Mouse (Mus musculus): Measurements from ENCODE around the gene Crk.
"Not testable (repeated sequence)": the region's sequence is repeated elsewhere in the genome, so short reads cannot be mapped to it uniquely, and the experiment has no call there.

Gene Crk

DNA sequence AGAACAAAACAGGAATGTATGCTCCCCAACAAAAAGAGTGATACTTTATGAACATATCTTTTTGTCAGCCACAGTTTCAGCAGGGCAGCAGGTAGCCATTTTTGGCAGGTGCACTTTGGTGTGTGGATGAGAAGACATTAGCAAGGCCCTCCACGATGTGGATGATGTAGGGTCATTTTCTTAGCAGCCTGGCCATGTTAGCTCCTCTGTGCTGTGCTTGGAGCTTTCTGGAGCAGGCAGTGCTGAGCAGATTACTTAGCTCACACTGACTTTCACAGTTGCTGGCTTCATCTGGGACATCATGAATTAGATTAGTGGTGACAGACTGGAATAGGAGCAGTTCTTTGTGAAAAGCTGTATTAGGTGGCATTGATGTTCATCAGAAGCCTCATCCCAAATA, 10.9 kb downstream of the Crk start:
- Histone ChIP-seq H3K27me3 (ENCODE audit: control insufficient read depth, insufficient read depth, low read length, poor library complexity, severe bottlenecking) (no peaks in the 10 kb centered on the region), H3K36me3 (ENCODE audit: control insufficient read depth, insufficient read depth, low read length, poor library complexity, severe bottlenecking) (no peaks in the 10 kb centered on the region; the same call in 1 of the 2 replicates)
- no peak for DNase-seq (ENCODE audit: low read depth, low spot score)

DNA sequence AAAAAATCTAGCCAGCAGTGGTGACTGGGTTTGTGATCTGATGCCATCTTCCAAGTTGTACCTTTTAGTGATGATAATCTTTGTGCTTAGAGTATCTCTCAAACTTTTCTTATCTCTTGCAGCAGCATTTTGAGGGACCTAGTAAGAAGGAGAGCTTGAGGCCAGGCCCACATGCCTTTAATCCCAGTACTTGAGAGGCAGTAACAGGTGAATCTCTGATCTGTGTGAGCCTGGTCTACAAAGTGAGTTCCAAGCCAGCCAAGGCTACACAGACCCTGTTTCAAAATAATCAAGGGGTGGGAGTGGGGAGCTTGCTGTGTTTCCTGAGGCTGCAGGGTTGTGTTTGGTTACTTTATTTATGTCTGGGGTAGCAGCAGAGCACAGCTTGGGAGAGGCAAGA, 12.0 kb downstream of the Crk start:
- DNase-seq (ENCODE audit: low read depth, low spot score): no peak
- no peaks in the 10 kb centered on the region for H3K27me3 ChIP-seq (ENCODE audit: control insufficient read depth, insufficient read depth, low read length, poor library complexity, severe bottlenecking)
- no peaks in the 10 kb centered on the region; the same call in 1 of the 2 replicates for H3K36me3 ChIP-seq (ENCODE audit: control insufficient read depth, insufficient read depth, low read length, poor library complexity, severe bottlenecking)

DNA sequence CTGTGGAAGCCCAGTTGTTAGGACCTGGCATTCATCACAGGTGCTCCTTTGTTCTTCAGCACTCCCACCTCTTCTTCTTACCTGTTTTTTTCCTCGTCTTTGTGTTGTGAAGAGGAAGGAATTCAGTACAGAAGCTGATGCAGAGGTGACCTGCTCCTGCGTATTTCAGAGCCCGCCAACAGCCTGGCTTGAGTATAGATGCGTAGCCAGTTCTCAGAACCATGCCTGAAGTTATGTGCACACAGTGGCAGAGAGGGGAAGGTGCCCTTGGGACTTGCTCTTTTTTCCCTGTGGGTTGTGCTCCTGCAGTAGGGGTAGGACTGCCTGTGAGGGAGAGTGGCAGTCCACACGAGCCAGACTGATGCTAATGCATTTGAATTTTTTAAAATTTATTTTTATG, 14.5 kb downstream of the Crk start:
- H3K36me3 ChIP-seq (ENCODE audit: control insufficient read depth, insufficient read depth, low read length, poor library complexity, severe bottlenecking): peaks cover 6% of the 10 kb centered on the region
- no peaks in the 10 kb centered on the region for H3K27me3 ChIP-seq (ENCODE audit: control insufficient read depth, insufficient read depth, low read length, poor library complexity, severe bottlenecking)
- no peak for DNase-seq (ENCODE audit: low read depth, low spot score)

DNA sequence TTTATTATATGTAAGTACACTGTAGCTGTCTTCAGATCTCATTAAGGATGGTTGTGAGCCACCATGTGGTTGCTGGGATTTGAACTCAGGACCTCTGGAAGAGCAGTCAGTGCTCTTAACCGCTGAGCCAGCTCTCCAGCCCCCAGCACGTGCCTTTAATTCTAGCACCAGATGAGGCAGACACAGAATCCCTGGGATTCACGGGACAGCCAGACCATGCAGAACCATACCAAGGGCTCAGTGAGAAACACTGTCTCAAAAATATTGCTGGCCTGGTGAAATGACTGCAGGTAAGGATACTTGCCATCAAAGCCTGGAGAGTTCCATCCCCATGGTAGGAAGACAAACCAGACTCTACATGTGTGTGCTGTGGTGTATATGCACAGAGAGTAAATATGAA, 18.4 kb downstream of the Crk start:
- H3K36me3 ChIP-seq (ENCODE audit: control insufficient read depth, insufficient read depth, low read length, poor library complexity, severe bottlenecking); H3K27me3 ChIP-seq (ENCODE audit: control insufficient read depth, insufficient read depth, low read length, poor library complexity, severe bottlenecking); DNase-seq (ENCODE audit: low read depth, low spot score): not testable (repeated sequence)

DNA sequence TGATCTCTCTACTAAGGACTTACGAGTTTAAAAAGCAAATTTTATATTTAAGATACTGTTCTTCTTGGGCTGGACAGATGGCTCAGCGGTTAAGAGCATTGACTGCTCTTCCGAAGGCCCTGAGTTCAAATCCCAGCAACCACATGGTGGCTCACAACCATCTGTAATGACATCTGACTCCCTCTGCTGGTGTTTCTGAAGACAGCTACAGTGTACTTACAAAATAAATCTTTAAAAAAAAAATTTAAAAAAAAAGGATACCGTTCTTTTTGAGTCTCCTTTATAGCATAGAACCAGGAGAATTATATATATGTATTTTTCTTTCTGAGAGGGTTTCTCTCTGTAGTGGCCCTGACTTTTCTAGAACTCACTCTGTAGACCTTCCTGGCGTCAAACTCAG, 21.5 kb downstream of the Crk start:
- Histone ChIP-seq H3K27me3 (ENCODE audit: control insufficient read depth, insufficient read depth, low read length, poor library complexity, severe bottlenecking) (no peaks in the 10 kb centered on the region), H3K36me3 (ENCODE audit: control insufficient read depth, insufficient read depth, low read length, poor library complexity, severe bottlenecking) (peaks cover 9% of the 10 kb centered on the region)
- DNase-seq (ENCODE audit: low read depth, low spot score): no peak

DNA sequence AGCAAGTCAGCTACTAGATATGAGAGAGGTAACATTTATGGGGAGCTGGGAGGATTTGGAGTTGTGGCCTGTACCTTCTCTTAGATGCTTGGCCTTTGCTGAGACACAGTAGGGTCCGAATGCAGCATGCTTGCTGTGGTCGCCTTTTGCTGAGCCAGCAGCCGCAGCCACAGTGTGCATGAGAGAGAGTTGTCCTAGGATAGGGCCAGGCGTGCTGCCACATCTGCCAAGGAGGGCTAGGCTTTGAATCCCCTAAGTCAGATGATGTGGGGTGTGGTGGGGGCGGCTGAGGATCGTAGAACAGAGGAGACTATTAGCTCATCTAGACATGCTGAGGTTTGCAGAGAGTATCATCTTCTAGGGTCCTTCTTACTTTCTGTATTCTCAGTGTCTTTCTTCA, 23.7 kb downstream of the Crk start:
- H3K27me3 ChIP-seq (ENCODE audit: control insufficient read depth, insufficient read depth, low read length, poor library complexity, severe bottlenecking): no peaks in the 10 kb centered on the region
- no peak for DNase-seq (ENCODE audit: low read depth, low spot score)
- H3K36me3 ChIP-seq (ENCODE audit: control insufficient read depth, insufficient read depth, low read length, poor library complexity, severe bottlenecking): 0 out of 2 replicates have a peak, but pooled peaks cover 3% of the 10 kb centered on the region

DNA sequence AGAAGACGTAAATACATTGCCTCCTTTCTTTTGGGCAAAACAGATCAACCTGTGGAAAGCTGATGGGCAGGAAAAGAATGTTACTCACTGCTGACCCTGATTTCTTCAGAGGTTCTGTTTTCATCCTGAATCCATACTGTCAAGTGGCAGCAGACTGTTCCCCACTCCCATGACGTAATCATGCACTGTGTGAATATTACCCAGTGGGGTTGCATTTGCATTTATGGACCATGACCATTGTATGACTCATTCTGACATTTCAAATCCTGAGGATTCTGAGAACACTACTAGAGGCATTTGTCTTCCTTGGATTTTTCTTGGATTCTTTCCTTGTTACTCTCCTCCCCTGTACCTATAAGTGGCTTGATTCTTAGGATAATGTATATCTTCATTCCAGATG, 24.7 kb downstream of the Crk start:
- no peak for DNase-seq (ENCODE audit: low read depth, low spot score)
- H3K27me3 ChIP-seq (ENCODE audit: control insufficient read depth, insufficient read depth, low read length, poor library complexity, severe bottlenecking): no peaks in the 10 kb centered on the region
- 0 out of 2 replicates have a peak, but pooled peaks cover 3% of the 10 kb centered on the region for H3K36me3 ChIP-seq (ENCODE audit: control insufficient read depth, insufficient read depth, low read length, poor library complexity, severe bottlenecking)

DNA sequence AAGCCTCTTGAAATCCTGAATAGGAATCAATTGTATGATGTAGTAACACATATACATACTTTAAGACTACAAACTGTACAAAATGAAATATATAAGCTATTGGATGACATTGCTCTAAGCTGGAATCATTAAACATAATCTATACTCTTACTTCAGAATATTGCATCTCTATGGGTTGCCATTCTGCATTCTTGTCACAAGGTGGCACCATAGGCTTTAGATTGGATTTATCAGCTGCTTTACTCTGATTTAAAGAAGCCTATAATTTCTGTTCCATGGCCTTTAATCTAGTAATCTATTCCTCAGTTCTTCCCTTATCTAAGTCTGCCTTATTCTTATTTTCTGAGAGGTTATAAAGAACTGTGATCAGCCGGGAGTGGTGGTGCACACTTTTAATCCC, 34.9 kb downstream of the Crk start:
- no peaks in the 10 kb centered on the region for H3K27me3 ChIP-seq (ENCODE audit: control insufficient read depth, insufficient read depth, low read length, poor library complexity, severe bottlenecking)
- peak; percentile 74 for DNase-seq (ENCODE audit: low read depth, low spot score)
- no peaks in the 10 kb centered on the region for H3K36me3 ChIP-seq (ENCODE audit: control insufficient read depth, insufficient read depth, low read length, poor library complexity, severe bottlenecking)

DNA sequence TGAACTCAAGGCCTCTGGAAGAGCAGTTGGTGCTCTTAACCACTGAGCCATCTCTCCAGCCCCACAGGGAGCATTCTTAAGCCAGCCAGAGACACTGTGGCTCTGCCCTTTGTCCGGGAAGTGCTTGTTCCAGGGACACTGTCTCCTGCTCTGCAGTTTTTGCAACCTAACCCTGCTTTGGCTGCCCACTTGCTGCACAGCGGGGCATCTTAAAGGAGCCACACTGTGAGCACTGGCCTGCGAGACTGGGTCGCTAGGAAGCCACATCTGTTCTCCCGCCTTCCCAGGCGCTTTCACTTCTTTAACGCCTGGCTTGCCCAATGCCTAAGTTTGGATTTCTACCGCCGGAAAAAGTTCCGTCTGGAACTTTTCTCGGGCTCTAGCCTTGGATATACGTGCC, 36.5 kb downstream of the Crk start:
- DNase-seq (ENCODE audit: low read depth, low spot score): no peak

DNA sequence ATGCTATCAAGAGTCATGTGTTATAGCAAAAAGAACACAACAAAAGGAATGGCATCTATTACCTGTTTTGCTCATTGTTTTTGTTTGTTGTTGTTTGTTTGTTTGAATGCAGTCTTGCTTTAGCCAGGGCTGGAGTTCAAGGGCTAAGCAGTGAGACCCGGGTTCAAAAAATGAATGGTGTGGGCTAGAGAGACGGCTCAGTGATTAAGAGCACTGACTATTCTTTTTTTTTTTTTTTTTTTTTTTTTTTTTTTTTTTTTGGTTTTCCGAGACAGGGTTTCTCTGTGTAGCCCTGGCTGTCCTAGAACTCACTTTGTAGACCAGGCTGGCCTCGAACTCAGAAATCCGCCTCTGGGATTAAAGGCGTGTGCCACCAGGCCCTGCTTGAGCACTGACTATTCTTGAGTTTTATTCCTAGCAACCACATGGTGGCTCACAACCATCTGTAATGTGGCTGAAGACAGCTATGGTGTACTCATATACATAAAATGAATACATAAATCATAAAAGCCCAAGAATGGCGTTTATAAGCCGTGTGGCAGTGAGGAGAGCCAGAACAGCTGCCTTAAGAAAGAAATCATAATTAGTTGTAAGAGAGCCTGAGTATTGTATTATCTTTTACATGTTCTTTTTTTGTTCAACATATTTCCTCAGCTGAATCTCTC, 37.7 kb downstream of the Crk start:
- no peak for DNase-seq (ENCODE audit: low read depth, low spot score)
- Histone ChIP-seq H3K27me3 (ENCODE audit: control insufficient read depth, insufficient read depth, low read length, poor library complexity, severe bottlenecking) (no peaks in the 10 kb centered on the region), H3K36me3 (ENCODE audit: control insufficient read depth, insufficient read depth, low read length, poor library complexity, severe bottlenecking) (no peaks in the 10 kb centered on the region)

More for the DNA sequence above, 36.5 kb downstream of the Crk start:
- Histone ChIP-seq H3K36me3 (ENCODE audit: control insufficient read depth, insufficient read depth, low read length, poor library complexity, severe bottlenecking) (no peaks in the 10 kb centered on the region), H3K27me3 (ENCODE audit: control insufficient read depth, insufficient read depth, low read length, poor library complexity, severe bottlenecking) (no peaks in the 10 kb centered on the region)

DNA sequence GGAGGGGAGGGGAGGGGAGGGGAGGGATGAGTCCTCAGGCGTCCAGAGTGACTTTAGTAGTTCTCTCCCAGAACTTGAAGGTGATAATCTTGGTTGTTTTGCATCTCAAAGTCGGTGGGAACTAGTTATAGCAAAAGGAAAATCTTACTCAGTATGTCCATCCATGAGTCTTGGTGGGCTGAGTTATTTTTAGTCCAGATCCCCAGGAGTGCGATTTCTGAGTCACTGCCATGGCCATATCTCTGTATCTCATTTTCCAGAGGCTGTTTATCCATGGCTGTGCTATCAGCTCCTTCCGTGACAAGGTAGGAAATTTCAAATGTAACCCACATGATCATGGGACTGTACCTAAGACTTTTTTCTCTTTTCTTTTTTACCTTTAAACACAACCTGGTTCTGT, 43.3 kb downstream of the Crk start:
- Histone ChIP-seq H3K36me3 (ENCODE audit: control insufficient read depth, insufficient read depth, low read length, poor library complexity, severe bottlenecking) (no peaks in the 10 kb centered on the region), H3K27me3 (ENCODE audit: control insufficient read depth, insufficient read depth, low read length, poor library complexity, severe bottlenecking) (no peaks in the 10 kb centered on the region)
- no peak for DNase-seq (ENCODE audit: low read depth, low spot score)

DNA sequence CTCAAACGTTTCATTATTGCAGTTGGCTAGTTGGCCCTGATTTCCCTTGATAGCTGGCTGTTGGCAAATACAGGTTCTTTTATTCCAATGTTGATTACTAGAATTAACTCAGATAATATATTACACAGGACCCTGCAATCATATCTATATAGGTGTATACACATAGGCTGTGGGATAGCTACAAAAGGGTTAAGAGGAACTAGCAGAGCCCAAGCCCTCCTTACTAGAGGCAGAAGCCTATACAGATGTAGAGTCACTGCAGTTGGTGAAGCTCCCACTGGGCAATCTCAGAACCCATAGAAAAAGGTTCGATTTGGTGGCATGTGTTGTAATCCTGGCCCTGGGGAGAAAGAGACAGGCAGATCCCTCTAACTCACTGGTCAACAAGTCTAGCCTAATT, 48.1 kb downstream of the Crk start:
- Histone ChIP-seq H3K27me3 (ENCODE audit: control insufficient read depth, insufficient read depth, low read length, poor library complexity, severe bottlenecking) (no peaks in the 10 kb centered on the region), H3K36me3 (ENCODE audit: control insufficient read depth, insufficient read depth, low read length, poor library complexity, severe bottlenecking) (no peaks in the 10 kb centered on the region)
- DNase-seq (ENCODE audit: low read depth, low spot score): no peak

DNA sequence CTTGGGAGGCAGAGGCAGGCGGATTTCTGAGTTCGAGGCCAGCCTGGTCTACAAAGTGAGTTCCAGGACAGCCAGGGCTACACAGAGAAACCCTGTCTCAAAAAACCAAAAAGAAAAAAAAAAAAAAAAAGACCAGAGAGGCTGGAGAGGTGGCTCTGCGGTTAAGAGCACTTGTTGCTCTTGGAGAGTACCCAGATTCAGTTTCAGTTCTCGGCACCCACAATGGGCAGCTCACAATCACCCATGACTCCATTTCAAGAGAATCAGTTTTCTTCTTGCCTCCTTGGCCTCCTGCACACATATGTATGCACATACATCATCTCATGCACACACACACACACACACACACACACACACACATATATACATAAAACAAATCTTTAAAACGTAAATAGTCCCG, 48.6 kb downstream of the Crk start:
- H3K27me3 ChIP-seq (ENCODE audit: control insufficient read depth, insufficient read depth, low read length, poor library complexity, severe bottlenecking); H3K36me3 ChIP-seq (ENCODE audit: control insufficient read depth, insufficient read depth, low read length, poor library complexity, severe bottlenecking): not testable (repeated sequence)
- DNase-seq (ENCODE audit: low read depth, low spot score): peak; percentile 42

DNA sequence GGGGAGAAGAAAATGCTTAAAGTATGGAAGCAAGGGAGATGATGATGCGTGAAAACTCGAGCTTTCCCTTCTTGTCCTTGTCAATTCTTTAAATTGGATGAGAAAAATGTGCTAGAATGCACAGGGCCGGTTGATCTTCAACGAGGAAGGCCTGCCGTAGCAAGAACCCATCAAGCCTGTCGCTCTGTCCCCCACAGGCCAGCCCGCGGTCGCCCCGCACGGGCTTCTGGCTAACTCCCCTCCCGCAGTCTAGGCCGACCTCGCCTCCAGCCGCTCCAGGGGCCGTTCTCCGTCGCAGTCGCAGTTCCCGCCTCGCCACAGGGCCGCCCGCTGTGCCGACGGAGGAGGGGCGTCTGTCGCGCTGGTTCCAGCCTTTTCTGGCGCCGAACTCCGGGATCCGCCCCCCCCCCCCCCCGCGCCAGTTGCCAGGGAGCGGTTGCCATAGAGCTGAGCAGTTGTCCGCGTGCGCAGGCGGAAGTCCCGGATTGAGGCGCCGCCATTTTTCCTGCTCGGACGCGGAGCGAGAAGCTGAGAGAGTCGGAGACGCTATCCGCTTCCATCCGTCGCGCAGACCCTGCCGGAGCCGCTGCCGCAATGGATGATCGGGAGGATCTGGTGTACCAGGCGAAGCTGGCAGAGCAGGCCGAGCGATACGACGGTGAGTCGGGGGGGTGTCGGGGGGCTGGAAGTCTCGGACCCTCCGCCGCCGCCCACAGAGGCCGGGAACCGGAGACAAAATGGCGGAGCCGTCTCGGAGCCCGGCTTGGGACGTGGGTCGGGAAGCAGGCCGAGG, 53.6 kb downstream of the Crk start, which contains the start of gene Ywhae:
Gene Ywhae, plus strand, starts transcription at position 436 of the 793 bp plus-strand sequence.
- H3K27me3 ChIP-seq (ENCODE audit: control insufficient read depth, insufficient read depth, low read length, poor library complexity, severe bottlenecking): no peaks in the 10 kb centered on the region
- peak; percentile 89 for DNase-seq (ENCODE audit: low read depth, low spot score)
- H3K36me3 ChIP-seq (ENCODE audit: control insufficient read depth, insufficient read depth, low read length, poor library complexity, severe bottlenecking): peaks cover 2% of the 10 kb centered on the region; the same call in 1 of the 2 replicates

DNA sequence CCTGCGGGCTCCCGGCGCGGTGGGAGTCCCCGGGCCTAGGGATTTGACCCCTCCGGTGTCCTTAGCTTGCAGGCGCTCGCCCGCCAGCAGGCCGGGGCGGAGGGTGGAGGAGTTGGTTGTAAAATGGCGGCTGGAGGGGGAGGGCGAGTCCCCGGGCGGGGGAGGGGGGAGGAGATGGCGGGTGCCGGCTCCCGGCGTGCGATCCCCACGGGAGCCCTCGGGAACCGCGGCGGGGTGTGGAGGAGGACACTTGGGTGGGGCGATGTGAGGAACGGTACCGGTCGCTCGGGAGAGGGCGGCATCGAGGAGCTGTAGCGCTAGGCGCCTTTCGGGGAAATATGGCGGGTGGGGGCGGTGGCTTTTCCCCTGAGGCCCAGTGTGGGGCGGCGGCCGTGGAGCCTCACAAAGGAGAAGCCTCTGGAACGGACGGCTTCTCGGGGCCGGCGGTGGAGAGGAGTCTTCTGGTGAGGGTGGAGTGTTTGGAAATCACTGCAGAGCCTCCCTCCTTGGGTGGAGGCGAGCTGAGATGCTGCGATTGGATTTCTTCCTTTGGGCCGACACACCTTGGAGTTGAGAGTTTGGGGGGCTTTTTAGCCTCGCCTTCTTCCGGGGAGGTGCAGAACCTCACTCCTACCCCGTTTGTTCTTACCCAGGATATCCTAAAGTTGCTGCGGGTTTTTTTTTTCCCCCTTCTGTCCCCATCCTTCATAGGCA, 54.3 kb downstream of the Crk start:
- peak; percentile 62 for DNase-seq (ENCODE audit: low read depth, low spot score)
- Histone ChIP-seq H3K27me3 (ENCODE audit: control insufficient read depth, insufficient read depth, low read length, poor library complexity, severe bottlenecking) (no peaks in the 10 kb centered on the region), H3K36me3 (ENCODE audit: control insufficient read depth, insufficient read depth, low read length, poor library complexity, severe bottlenecking) (peaks cover 2% of the 10 kb centered on the region; the same call in 1 of the 2 replicates)
